Mouse (Mus musculus): ENCODE measurements at regions not wholly inside any gene's neighbourhood (a gene's known extent, or its start where the extent isn't known, plus 50 kb on each side); places are given as distances from the start of the nearest gene placed in this dataset.
A peak's percentile ranks its signal among the peaks of the same experiment; 100 is the strongest.
"Not testable (repeated sequence)": the region's sequence is repeated elsewhere in the genome, so short reads cannot be mapped to it uniquely, and the experiment has no call there.

GRCm38 (mm10) chr8:71081291-71081690 is 175.6 kb downstream of the Map1s start:
- intact Hi-C loops (cut with DNase I); DNase-seq: not testable (repeated sequence)

- peak in 1 of 2 experiments; percentile 15 for DNase-seq
- intact Hi-C loops (cut with DNase I), result not testable (repeated sequence)
Measured at GRCm38 (mm10) chr8:71127131-71127530, 145.4 kb upstream of the Myo9b start.

- intact Hi-C loops (cut with DNase I), result no loop called here
- no peak for DNase-seq
Measured at GRCm38 (mm10) chr8:71130411-71131261, 141.9 kb upstream of the Myo9b start.

- intact Hi-C loops (cut with DNase I), result no loop called here
Measured at GRCm38 (mm10) chr8:71131327-71132089, 141.0 kb upstream of the Myo9b start.

GRCm38 (mm10) chr8:71132898-71133297 is 139.6 kb upstream of the Myo9b start:
- DNase-seq; intact Hi-C loops (cut with DNase I): not testable (repeated sequence)

More at GRCm38 (mm10) chr8:71131327-71132089, 141.0 kb upstream of the Myo9b start:
- DNase-seq, result no peak

- DNase-seq; intact Hi-C loops (cut with DNase I): not testable (repeated sequence)
Measured at GRCm38 (mm10) chr8:71137131-71137530, 135.4 kb upstream of the Myo9b start.

- DNase-seq; intact Hi-C loops (cut with DNase I): not testable (repeated sequence)
Measured at GRCm38 (mm10) chr8:71142373-71142973, 130.0 kb upstream of the Myo9b start.

- not testable (repeated sequence) for DNase-seq
Measured at GRCm38 (mm10) chr8:71171478-71172210, 100.9 kb upstream of the Myo9b start.

GRCm38 (mm10) chr8:71192939-71193338 is 79.6 kb upstream of the Myo9b start:
- DNase-seq; intact Hi-C loops (cut with DNase I): not testable (repeated sequence)

More at GRCm38 (mm10) chr8:71171478-71172210, 100.9 kb upstream of the Myo9b start:
- intact Hi-C loops (cut with DNase I), result not testable (repeated sequence)

- DNase-seq; intact Hi-C loops (cut with DNase I): not testable (repeated sequence)
Measured at GRCm38 (mm10) chr8:71195006-71195722, 77.3 kb upstream of the Myo9b start.

Small RNA genes lying in the stretch of these regions (microRNA-seq; reads per million reads assigned to microRNA genes)
- 0 reads per million in 2 experiments for gene Gm27628 (ENCODE audit: borderline number of aligned reads in 2 of 2)

All from heart, postnatal 36 days (tissue).